Mouse (Mus musculus): ENCODE measurements at regions not wholly inside any gene's neighbourhood (a gene's known extent, or its start where the extent isn't known, plus 50 kb on each side); places are given as distances from the start of the nearest gene placed in this dataset.

DNA sequence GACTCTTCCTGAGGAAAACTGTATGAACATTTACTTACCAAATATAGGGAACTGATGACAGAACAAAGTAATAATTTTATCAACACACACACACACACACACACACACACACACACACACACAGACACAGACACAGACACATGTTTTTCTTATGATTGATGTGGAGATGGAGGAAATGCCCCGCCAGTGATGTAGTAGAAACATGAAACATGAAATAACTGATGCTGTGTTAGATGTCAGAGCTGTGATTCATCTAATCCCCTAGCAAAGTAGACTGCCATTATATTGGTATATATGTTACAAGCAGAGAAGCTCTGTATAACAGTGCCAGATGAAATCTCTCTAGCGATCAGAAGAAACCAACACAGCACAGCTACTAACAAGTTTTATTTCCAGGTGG, 361.0 kb downstream of the Ptprc start:
- Histone ChIP-seq H3K4me3 (ENCODE audit: insufficient read depth, low read length) (no peak overlapping the region), H3K4me1 (ENCODE audit: control insufficient read depth, insufficient read depth, low read length) (no peaks in the 10 kb centered on the region), H3K27ac (ENCODE audit: insufficient read depth, low read length) (no peak overlapping the region)
- TF ChIP-seq POLR2A (IDR thresholded peaks at IDR 0.05; ENCODE audit: extremely low read depth, insufficient read depth, low read length) (no peak), CTCF (IDR thresholded peaks at IDR 0.05; ENCODE audit: extremely low read depth, insufficient read depth, low read length) (no peak)

DNA sequence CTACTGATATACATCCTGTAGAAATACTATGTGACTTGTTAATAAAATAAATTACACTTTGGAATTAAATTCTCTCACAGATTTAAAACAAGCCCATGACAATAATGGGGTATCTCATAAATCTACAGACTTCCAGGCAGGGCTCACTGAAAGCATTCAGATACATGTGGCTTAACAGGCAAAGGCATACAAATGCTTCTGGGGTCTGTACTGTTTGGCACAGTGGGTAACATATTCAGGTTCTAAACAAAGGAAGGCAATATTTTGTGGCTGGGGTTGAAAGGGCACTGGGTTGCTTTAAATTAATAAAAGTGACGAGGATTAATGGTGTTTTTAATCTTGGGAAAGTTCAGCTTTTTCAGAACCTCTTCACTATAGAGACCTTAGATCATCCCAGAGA, 361.8 kb downstream of the Ptprc start:
- H3K27ac ChIP-seq (ENCODE audit: insufficient read depth, low read length) = no peak overlapping the region
- TF ChIP-seq POLR2A (IDR thresholded peaks at IDR 0.05; ENCODE audit: extremely low read depth, insufficient read depth, low read length) = no peak
- H3K4me3 ChIP-seq (ENCODE audit: insufficient read depth, low read length) = no peak overlapping the region
- H3K4me1 ChIP-seq (ENCODE audit: control insufficient read depth, insufficient read depth, low read length) = no peaks in the 10 kb centered on the region

DNA sequence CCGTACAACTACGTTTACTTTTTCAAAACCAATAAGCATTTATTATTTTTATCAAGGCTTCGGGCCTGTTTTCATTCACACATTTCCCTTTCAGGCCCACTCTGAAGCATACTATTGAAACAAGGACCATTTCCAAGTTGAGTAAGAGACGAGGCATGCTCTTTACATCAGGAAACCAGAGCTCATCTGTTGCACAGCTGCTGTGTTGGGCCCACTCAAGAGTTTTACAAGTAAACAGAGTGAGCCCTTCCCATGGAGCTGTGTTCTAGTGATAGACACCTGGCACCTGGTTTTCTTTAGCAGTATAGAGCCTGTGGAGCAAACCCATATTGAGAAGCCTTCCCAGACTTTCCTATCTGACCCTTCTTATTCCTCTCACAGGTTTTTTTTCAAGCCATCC, 363.5 kb downstream of the Ptprc start:
- Histone ChIP-seq H3K27ac (ENCODE audit: insufficient read depth, low read length) (no peak overlapping the region), H3K4me3 (ENCODE audit: insufficient read depth, low read length) (no peak overlapping the region), H3K4me1 (ENCODE audit: control insufficient read depth, insufficient read depth, low read length) (no peaks in the 10 kb centered on the region)
- no peak for TF ChIP-seq CTCF (IDR thresholded peaks at IDR 0.05; ENCODE audit: extremely low read depth, insufficient read depth, low read length)
- no peak for TF ChIP-seq POLR2A (IDR thresholded peaks at IDR 0.05; ENCODE audit: extremely low read depth, insufficient read depth, low read length)

DNA sequence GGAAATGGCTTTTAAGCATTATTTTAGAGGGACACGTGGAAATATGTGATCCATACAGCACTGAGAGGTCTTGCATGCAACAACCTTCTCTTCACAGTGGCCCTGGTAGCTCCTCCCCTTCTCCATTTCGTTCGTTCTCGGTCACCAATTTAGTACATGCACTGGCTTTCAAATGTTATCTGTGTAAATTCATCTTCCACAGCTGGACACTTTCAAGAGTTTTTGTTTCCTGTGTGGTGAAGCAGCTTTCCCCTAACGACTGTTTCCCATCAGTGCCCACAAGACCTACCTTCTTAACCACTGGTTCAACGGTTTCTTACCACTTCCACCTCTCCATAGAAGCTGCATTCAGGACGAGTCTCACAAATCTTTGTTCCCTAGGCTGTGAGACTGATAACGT, 368.8 kb downstream of the Ptprc start:
- Histone ChIP-seq H3K4me1 (ENCODE audit: control insufficient read depth, insufficient read depth, low read length) (no peaks in the 10 kb centered on the region), H3K4me3 (ENCODE audit: insufficient read depth, low read length) (no peak overlapping the region), H3K27ac (ENCODE audit: insufficient read depth, low read length) (no peak overlapping the region)
- no peak for TF ChIP-seq CTCF (IDR thresholded peaks at IDR 0.05; ENCODE audit: extremely low read depth, insufficient read depth, low read length)
- TF ChIP-seq POLR2A (IDR thresholded peaks at IDR 0.05; ENCODE audit: extremely low read depth, insufficient read depth, low read length) = no peak

DNA sequence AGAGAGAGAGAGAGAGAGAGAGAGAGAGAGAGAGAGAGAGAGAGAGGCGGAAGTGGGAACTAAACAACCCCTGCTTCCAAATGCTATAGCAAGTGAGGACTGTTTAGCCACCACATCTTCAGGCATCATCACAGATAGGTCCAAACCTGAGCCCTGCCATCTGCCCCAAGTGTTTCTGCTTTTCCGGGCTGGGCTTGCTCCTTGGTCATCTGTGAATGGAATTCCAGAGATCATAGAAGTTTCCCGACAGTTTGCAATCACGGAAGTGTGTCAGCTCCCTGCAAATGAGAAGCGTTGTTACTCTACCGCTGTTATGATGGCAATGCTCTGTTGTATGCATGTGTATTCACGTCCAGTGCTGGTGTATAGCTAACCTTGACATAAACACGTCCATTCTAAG, 369.3 kb downstream of the Ptprc start:
- TF ChIP-seq POLR2A (IDR thresholded peaks at IDR 0.05; ENCODE audit: extremely low read depth, insufficient read depth, low read length) (no peak), CTCF (IDR thresholded peaks at IDR 0.05; ENCODE audit: extremely low read depth, insufficient read depth, low read length) (no peak)
- Histone ChIP-seq H3K4me1 (ENCODE audit: control insufficient read depth, insufficient read depth, low read length) (no peaks in the 10 kb centered on the region), H3K27ac (ENCODE audit: insufficient read depth, low read length) (no peak overlapping the region), H3K4me3 (ENCODE audit: insufficient read depth, low read length) (no peak overlapping the region)

DNA sequence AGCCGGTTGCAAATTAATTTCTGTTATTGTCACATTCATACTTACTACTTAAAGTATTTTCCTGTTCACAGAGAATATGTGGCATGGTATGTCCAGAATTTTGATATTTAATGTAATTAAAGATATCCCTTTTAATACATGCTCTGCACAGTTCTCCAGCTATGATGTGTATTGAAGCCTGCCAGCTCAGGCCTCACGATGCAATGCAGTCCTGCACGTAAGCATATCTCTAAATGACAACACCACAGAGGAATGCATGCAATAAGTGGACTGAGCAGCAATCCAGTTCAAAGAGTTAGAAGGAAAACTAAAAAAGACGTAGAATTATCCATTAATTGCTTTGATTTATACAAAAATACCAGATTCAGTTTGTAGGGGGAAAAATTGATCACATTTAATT, 373.4 kb downstream of the Ptprc start:
- H3K27ac ChIP-seq (ENCODE audit: insufficient read depth, low read length) = no peak overlapping the region
- no peak overlapping the region for H3K4me3 ChIP-seq (ENCODE audit: insufficient read depth, low read length)
- H3K4me1 ChIP-seq (ENCODE audit: control insufficient read depth, insufficient read depth, low read length) = no peaks in the 10 kb centered on the region
- TF ChIP-seq CTCF (IDR thresholded peaks at IDR 0.05; ENCODE audit: extremely low read depth, insufficient read depth, low read length) (no peak), POLR2A (IDR thresholded peaks at IDR 0.05; ENCODE audit: extremely low read depth, insufficient read depth, low read length) (no peak)

DNA sequence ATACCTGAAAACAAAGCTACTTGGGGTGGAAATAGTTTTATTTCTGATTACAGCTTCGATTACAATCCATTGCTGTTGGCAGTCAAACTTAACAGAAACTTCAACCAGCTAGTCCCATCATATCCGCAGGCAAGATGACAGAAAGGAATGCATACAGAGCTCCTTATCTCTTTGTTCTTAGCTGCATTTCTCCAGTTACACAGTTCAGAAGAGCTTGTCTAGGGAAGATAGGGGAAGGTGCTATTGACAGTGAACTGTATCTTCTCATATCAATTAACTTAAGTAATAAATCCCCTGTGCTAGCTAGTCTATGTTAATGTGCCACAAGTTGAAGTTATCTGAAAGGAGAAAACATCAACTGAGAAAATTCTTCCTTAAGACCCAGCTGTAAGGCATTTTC, 374.8 kb downstream of the Ptprc start:
- TF ChIP-seq CTCF (IDR thresholded peaks at IDR 0.05; ENCODE audit: extremely low read depth, insufficient read depth, low read length) (no peak), POLR2A (IDR thresholded peaks at IDR 0.05; ENCODE audit: extremely low read depth, insufficient read depth, low read length) (no peak)

DNA sequence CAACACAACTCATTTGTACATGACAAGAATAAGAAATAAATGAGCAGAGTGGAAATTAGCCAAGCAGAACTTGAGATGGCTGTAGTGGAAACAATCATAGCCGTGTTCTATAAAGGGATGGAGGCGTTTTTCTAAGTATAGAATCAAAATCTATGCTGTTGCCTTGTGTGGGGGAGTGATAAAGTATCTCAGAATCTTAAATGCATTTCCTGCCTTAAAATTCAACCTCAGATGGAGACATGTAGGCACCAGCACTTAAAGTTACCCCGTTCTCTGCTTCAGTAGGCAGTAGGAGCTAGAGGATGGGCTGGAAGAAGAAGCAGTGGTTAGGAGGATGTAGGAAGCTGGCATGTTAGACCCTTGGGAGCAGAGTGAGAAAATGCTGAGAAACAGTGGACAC, 386.7 kb downstream of the Ptprc start:
- TF ChIP-seq POLR2A (IDR thresholded peaks at IDR 0.05; ENCODE audit: extremely low read depth, insufficient read depth, low read length) = no peak
- no peak for TF ChIP-seq CTCF (IDR thresholded peaks at IDR 0.05; ENCODE audit: extremely low read depth, insufficient read depth, low read length)
- H3K27ac ChIP-seq (ENCODE audit: insufficient read depth, low read length) = no peak overlapping the region

More for the DNA sequence above, 374.8 kb downstream of the Ptprc start:
- no peaks in the 10 kb centered on the region for H3K4me1 ChIP-seq (ENCODE audit: control insufficient read depth, insufficient read depth, low read length)
- H3K4me3 ChIP-seq (ENCODE audit: insufficient read depth, low read length) = no peak overlapping the region
- H3K27ac ChIP-seq (ENCODE audit: insufficient read depth, low read length) = no peak overlapping the region

DNA sequence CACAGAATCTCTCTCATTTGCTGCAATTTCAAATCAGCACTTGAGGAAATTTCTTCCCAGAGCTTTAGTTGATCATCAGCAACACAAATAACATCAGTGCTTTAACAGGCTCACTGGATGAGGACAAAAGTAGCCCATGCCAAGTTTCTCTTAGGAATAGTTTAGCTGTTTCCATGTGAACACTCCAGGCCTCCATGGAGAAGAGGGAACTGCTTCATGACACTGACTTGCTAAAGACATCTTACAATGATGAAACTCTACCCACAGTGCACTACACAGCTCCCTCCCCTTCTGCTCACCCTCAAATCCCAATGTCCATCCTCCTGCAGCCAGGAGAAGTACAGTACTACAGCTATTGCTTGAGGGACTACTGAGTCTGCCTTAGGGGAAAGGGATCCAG, 388.9 kb downstream of the Ptprc start:
- TF ChIP-seq CTCF (IDR thresholded peaks at IDR 0.05; ENCODE audit: extremely low read depth, insufficient read depth, low read length) = no peak
- TF ChIP-seq POLR2A (IDR thresholded peaks at IDR 0.05; ENCODE audit: extremely low read depth, insufficient read depth, low read length) = no peak
- H3K4me3 ChIP-seq (ENCODE audit: insufficient read depth, low read length) = no peak overlapping the region
- H3K4me1 ChIP-seq (ENCODE audit: control insufficient read depth, insufficient read depth, low read length) = peaks cover 1% of the 10 kb centered on the region; the same call in 1 of the 2 replicates
- H3K27ac ChIP-seq (ENCODE audit: insufficient read depth, low read length) = no peak overlapping the region

More for the DNA sequence above, 386.7 kb downstream of the Ptprc start:
- Histone ChIP-seq H3K4me3 (ENCODE audit: insufficient read depth, low read length) (no peak overlapping the region), H3K4me1 (ENCODE audit: control insufficient read depth, insufficient read depth, low read length) (peaks cover 1% of the 10 kb centered on the region; the same call in 1 of the 2 replicates)

DNA sequence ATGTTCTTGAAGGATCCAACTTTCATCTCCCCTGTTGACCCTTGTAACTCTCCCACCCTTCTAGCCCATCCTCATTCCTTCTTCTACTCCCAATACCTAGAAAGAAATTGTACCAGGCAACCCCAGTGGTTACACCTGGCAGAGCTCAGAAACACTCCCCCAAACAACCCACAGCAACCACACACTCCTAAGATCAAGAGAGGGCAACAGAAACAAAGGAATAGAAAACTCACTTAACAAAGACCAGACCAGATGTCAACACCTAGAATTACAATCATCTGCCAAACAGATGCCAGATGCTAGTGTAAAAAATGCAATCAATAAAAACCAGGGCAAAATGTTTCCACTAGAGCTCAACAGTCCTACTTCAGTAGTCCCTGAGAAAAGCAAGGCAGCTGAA, 400.9 kb downstream of the Ptprc start:
- Histone ChIP-seq H3K4me3 (ENCODE audit: insufficient read depth, low read length) (no peak overlapping the region), H3K27ac (ENCODE audit: insufficient read depth, low read length) (no peak overlapping the region), H3K4me1 (ENCODE audit: control insufficient read depth, insufficient read depth, low read length) (no peaks in the 10 kb centered on the region)
- TF ChIP-seq CTCF (IDR thresholded peaks at IDR 0.05; ENCODE audit: extremely low read depth, insufficient read depth, low read length) = no peak
- TF ChIP-seq POLR2A (IDR thresholded peaks at IDR 0.05; ENCODE audit: extremely low read depth, insufficient read depth, low read length) = no peak

DNA sequence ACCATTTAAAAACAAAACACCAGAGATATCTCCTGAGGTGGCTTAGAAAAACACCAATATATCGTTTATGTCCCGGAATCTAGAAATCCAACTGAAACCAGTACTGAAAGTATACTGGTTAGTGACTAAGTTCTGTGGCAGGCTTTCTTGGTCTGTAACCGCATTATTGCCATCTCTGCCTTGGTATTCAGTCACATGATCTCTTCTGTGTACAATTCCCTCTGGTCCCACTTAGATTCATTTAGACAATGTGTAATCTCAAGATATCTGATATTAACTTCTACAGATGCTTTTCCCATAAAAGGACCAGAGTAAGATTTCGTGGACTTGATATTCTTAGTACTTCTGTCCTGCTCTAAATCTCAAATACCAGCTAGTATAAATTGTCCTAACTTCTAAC, 414.7 kb downstream of the Ptprc start:
- Histone ChIP-seq H3K27ac (ENCODE audit: insufficient read depth, low read length) (no peak overlapping the region), H3K4me3 (ENCODE audit: insufficient read depth, low read length) (no peak overlapping the region), H3K4me1 (ENCODE audit: control insufficient read depth, insufficient read depth, low read length) (no peaks in the 10 kb centered on the region)
- TF ChIP-seq CTCF (IDR thresholded peaks at IDR 0.05; ENCODE audit: extremely low read depth, insufficient read depth, low read length) (no peak), POLR2A (IDR thresholded peaks at IDR 0.05; ENCODE audit: extremely low read depth, insufficient read depth, low read length) (no peak)

Measured in cortical plate, adult 2 months (tissue).